Comparison of ENCODE assay signal across 8 mouse cellular contexts in genomic region chr4:116877729-116878321, GRCm38 (mm10). TPM values are rescaled to one million over a fixed set of nuclear protein-coding genes. Genes with fewer than 3 reads are reported as not detected.
DNase-seq lines count a peak whose midpoint lies in the region; ATAC-seq and TF ChIP-seq lines count a peak whose summit lies in the region.

No protein-coding gene starts in this region.

- H3K36me3 ChIP-seq in forebrain, embryonic 14.5 days (ENCODE audit: control insufficient read depth, insufficient read depth, low read length) = no peaks in the 10 kb centered on the region
- no peaks in the 10 kb centered on the region for H3K36me3 ChIP-seq in hindbrain, embryonic 15.5 days
- H3K36me3 ChIP-seq in limb, embryonic 11.5 days (ENCODE audit: control insufficient read depth, insufficient read depth, low read length) = no peaks in the 10 kb centered on the region
- H3K36me3 ChIP-seq in midbrain, postnatal 0 days (ENCODE audit: insufficient read depth, low read length) = no peaks in the 10 kb centered on the region

- peak overlapping the region; percentile 84 for H3K4me3 ChIP-seq in layer of hippocampus, adult 2 months
- peak overlapping the region; percentile 86 for H3K4me3 ChIP-seq in forebrain, embryonic 14.5 days (ENCODE audit: low read depth, low read length)
- H3K4me3 ChIP-seq in hindbrain, embryonic 15.5 days = peak overlapping the region; percentile 82
- peak overlapping the region; percentile 75 for H3K4me3 ChIP-seq in limb, embryonic 11.5 days (ENCODE audit: low read depth, low read length)
- H3K4me3 ChIP-seq in midbrain, postnatal 0 days (ENCODE audit: low read depth, low read length) = peak overlapping the region; percentile 90

- H3K27ac ChIP-seq in layer of hippocampus, adult 2 months = peak overlapping the region; percentile 94
- H3K27ac ChIP-seq in forebrain, embryonic 14.5 days (ENCODE audit: low read depth, low read length) = peak overlapping the region; percentile 99
- H3K27ac ChIP-seq in hindbrain, embryonic 15.5 days (replicated peaks) = peak overlapping the region; percentile 96
- H3K27ac ChIP-seq in limb, embryonic 11.5 days (replicated peaks; ENCODE audit: low read depth, low read length) = no peak overlapping the region
- peak overlapping the region; percentile 91 for H3K27ac ChIP-seq in midbrain, postnatal 0 days (ENCODE audit: low read depth, low read length)

- no peaks in the 10 kb centered on the region for H3K9me3 ChIP-seq in forebrain, embryonic 14.5 days (replicated peaks; ENCODE audit: control insufficient read depth, low read length)
- no peaks in the 10 kb centered on the region for H3K9me3 ChIP-seq in hindbrain, embryonic 15.5 days
- no peaks in the 10 kb centered on the region for H3K9me3 ChIP-seq in limb, embryonic 11.5 days (ENCODE audit: control insufficient read depth, low read length)
- no peaks in the 10 kb centered on the region for H3K9me3 ChIP-seq in midbrain, postnatal 0 days (ENCODE audit: low read length)

- H3K4me1 ChIP-seq in forebrain, embryonic 14.5 days (ENCODE audit: control insufficient read depth, insufficient read depth, low read length) = peaks cover 4% of the 10 kb centered on the region; the same call in 1 of the 2 replicates
- H3K4me1 ChIP-seq in hindbrain, embryonic 15.5 days (replicated peaks) = peaks cover 9% of the 10 kb centered on the region
- H3K4me1 ChIP-seq in limb, embryonic 11.5 days (ENCODE audit: control insufficient read depth, insufficient read depth, low read length) = no peaks in the 10 kb centered on the region
- H3K4me1 ChIP-seq in midbrain, postnatal 0 days (ENCODE audit: insufficient read depth, low read length) = no peaks in the 10 kb centered on the region

- peak overlapping the region; percentile 93 for H3K9ac ChIP-seq in forebrain, embryonic 14.5 days (ENCODE audit: low read length)
- peak overlapping the region; percentile 83 for H3K9ac ChIP-seq in hindbrain, embryonic 15.5 days
- H3K9ac ChIP-seq in limb, embryonic 11.5 days (ENCODE audit: low read length) = peak overlapping the region; percentile 70
- peak overlapping the region; percentile 86 for H3K9ac ChIP-seq in midbrain, postnatal 0 days (replicated peaks; ENCODE audit: low read length, poor library complexity, severe bottlenecking)

- no peaks in the 10 kb centered on the region for H3K27me3 ChIP-seq in forebrain, embryonic 14.5 days (replicated peaks; ENCODE audit: control insufficient read depth, insufficient read depth, low read length)
- no peaks in the 10 kb centered on the region for H3K27me3 ChIP-seq in hindbrain, embryonic 15.5 days
- H3K27me3 ChIP-seq in limb, embryonic 11.5 days (ENCODE audit: control insufficient read depth, insufficient read depth, low read length) = peaks cover 14% of the 10 kb centered on the region; the same call in 1 of the 2 replicates
- no peaks in the 10 kb centered on the region for H3K27me3 ChIP-seq in midbrain, postnatal 0 days (ENCODE audit: insufficient read depth, low read length)

- no peak for TF ChIP-seq CTCF in layer of hippocampus, adult 2 months (conservative IDR thresholded peaks at IDR 0.05)
- no peak for TF ChIP-seq CTCF in midbrain, postnatal 0 days (IDR thresholded peaks at IDR 0.05)

- under 1% methylated on average over 36 of the region's 57 CpGs for WGBS in forebrain, embryonic 14.5 days
- 0% methylated on average over 29 of the region's 57 CpGs for WGBS in hindbrain, embryonic 15.5 days
- WGBS in limb, embryonic 11.5 days = 0% methylated on average over 52 of the region's 57 CpGs
- under 1% methylated on average over 38 of the region's 57 CpGs for WGBS in midbrain, postnatal 0 days

- peak; percentile 11 for ATAC-seq in forebrain, embryonic 14.5 days
- ATAC-seq in hindbrain, embryonic 15.5 days (ENCODE audit: low FRiP score, low read depth) = peak; percentile 8; the same call in 1 of the 2 replicates
- ATAC-seq in limb, embryonic 11.5 days (ENCODE audit: insufficient number of reproducible peaks, low FRiP score, low TSS enrichment, low read depth) = 0 out of 2 replicates have a peak, but pooled peaks have one; percentile 10
- ATAC-seq in midbrain, postnatal 0 days (ENCODE audit: low FRiP score) = peak; percentile 3; the same call in 1 of the 2 replicates

- H3K4me2 ChIP-seq in forebrain, embryonic 14.5 days (ENCODE audit: low read length) = peak overlapping the region; percentile 69
- H3K4me2 ChIP-seq in hindbrain, embryonic 15.5 days = peak overlapping the region; percentile 62
- peak overlapping the region; percentile 96 for H3K4me2 ChIP-seq in limb, embryonic 11.5 days (ENCODE audit: low read depth, severe bottlenecking)
- peak overlapping the region; percentile 76 for H3K4me2 ChIP-seq in midbrain, postnatal 0 days (ENCODE audit: low read depth, low read length, poor library complexity, severe bottlenecking)

- peak; percentile 4 to 38 for DNase-seq in layer of hippocampus, adult 2 months (ENCODE audit: low spot score in 2 of 2)
- no peak for DNase-seq in layer of hippocampus, adult 11-12 months (ENCODE audit: low spot score)
- DNase-seq in brain, adult 2 months (ENCODE audit: low read depth, low spot score) = peak; percentile 29
- DNase-seq in forebrain, embryonic 14.5 days (ENCODE audit: low spot score) = peak; percentile 70
- DNase-seq in limb, embryonic 11.5 days (ENCODE audit: low spot score) = peak; percentile 65
- peak; percentile 14 for DNase-seq in midbrain, postnatal 0 days (ENCODE audit: low spot score)
- DNase-seq in testis, postnatal 14 days (ENCODE audit: low spot score) = peak; percentile 70

RNA-seq across cellular contexts. Expression of gene Zswim5, which starts 0.6 kb away (rescaled TPM):
- 10 to 100 TPM; 15.6 to 17.1 TPM for total RNA-seq in layer of hippocampus, adult 2 months (2021)
- 8.5 and 11.1 TPM in 2 replicates for polyA plus RNA-seq in forebrain, embryonic 14.5 days (2014; fragmentation: Nextera tagmentation; extraction: Ambion mirVana)
- 5.2 and 5.4 TPM in 2 replicates for polyA plus RNA-seq in hindbrain, embryonic 15.5 days (2015; fragmentation: Nextera tagmentation; extraction: Ambion mirVana)
- 1.1 and 1.3 TPM in 2 replicates for polyA plus RNA-seq in limb, embryonic 11.5 days (2014; fragmentation: Nextera tagmentation; extraction: Ambion mirVana)
- total RNA-seq in midbrain, postnatal 0 days (2014; rRNA removed) = 20.1 and 23.0 TPM in 2 replicates
- 2.2 and 2.4 TPM in 2 replicates for polyA plus RNA-seq in midbrain, postnatal 0 days (2015; fragmentation: Nextera tagmentation; extraction: Ambion mirVana)

RNA-seq across cellular contexts. Expression of gene Hpdl, which starts 56.3 kb away (rescaled TPM):
- total RNA-seq in layer of hippocampus, adult 2 months (2021) = 1 to 10 TPM; 6.4 to 6.9 TPM
- 0.77 and 0.78 TPM in 2 replicates for polyA plus RNA-seq in forebrain, embryonic 14.5 days (2014; fragmentation: Nextera tagmentation; extraction: Ambion mirVana)
- 1.9 and 2.0 TPM in 2 replicates for polyA plus RNA-seq in hindbrain, embryonic 15.5 days (2015; fragmentation: Nextera tagmentation; extraction: Ambion mirVana)
- 1.2 and 1.4 TPM in 2 replicates for polyA plus RNA-seq in limb, embryonic 11.5 days (2014; fragmentation: Nextera tagmentation; extraction: Ambion mirVana)
- 0.55 and 0.71 TPM in 2 replicates for total RNA-seq in midbrain, postnatal 0 days (2014; rRNA removed)
- 0.74 and 1.1 TPM in 2 replicates for polyA plus RNA-seq in midbrain, postnatal 0 days (2015; fragmentation: Nextera tagmentation; extraction: Ambion mirVana)
